Mouse (Mus musculus): ENCODE data around the gene Pcdh18. TPM values are rescaled to one million over a fixed set of nuclear protein-coding genes. Genes with fewer than 3 reads are reported as not detected.
A peak's percentile ranks its signal among the peaks of the same experiment; 100 is the strongest.

Gene Pcdh18
- total RNA-seq (2021), result 1 to 10 TPM; 1.8 to 3.2 TPM
- long read RNA-seq, experiment 1, partial matches to known transcripts, result 0 of 1 reads
- long read RNA-seq, experiment 1, other reads (novel, unspliced or antisense), result 1 of 1 reads
- long read RNA-seq, experiment 2, partial matches to known transcripts, result 1 of 1 reads
- long read RNA-seq, experiment 2, other reads (novel, unspliced or antisense), result 0 of 1 reads

DNA sequence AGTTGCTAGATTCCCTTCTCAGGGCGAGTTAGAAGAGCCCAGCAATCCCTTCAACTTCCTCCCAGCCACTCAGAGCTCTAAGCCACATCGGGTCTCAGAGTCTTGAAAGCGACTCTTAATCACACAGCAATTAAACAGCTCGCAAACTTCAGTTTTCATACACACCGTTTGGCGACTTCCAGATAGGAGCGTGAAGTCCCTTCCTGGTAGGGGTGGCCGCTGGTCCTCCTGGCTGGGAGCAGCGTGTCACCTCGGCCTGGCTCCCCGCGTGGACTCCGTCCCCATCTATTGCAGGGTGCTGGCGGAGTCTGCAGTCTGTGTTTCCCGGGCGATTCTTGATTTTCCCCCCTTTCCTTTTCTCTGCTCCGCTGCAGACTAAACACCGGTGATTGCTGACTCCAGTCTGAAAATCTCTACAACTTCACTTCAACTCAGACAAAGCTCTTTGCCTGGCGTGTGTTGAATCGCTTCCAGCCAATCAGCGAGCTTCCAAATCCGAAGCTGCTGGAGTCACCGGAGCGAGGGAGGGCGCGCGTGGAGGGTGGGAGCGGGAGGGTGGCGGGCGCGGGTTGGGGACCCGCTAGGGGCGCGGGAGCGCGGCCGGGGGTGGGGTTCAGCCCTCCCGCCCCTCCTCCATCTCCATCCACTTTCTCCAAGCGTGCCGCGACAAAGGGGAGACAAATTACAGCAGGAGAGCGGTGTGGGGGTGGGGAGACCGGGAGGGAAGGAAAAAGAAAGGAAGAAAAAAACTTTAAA lies at the start of gene Pcdh18:
Gene Pcdh18 (minus strand): TSS at position 456 of the 756 bp plus-strand sequence.
- intact Hi-C loops (cut with DNase I), result no loop called here
- peak; percentile 71 to 84 for DNase-seq

DNA sequence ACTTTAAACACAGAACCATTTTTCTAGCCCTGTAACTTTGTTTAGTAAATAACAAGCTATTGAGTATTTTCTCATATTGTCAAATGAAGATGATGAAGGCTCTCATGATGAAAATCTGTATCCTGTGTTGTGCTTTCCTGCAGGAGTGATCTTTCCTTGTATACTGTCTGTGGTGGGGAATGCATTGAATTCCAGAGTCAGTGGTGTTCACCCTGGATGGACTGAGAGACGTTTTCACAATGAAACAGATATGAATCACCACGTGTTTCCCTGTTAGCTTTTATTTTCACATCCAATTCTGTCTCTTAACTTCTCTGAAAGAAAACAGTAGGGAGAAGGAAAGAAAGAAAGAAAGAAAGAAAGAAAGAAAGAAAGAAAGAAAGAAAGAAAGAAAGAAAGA lies 49.7 kb upstream of the Pcdh18 start:
- intact Hi-C loops (cut with DNase I), result no loop called here
- no peak for DNase-seq

DNA sequence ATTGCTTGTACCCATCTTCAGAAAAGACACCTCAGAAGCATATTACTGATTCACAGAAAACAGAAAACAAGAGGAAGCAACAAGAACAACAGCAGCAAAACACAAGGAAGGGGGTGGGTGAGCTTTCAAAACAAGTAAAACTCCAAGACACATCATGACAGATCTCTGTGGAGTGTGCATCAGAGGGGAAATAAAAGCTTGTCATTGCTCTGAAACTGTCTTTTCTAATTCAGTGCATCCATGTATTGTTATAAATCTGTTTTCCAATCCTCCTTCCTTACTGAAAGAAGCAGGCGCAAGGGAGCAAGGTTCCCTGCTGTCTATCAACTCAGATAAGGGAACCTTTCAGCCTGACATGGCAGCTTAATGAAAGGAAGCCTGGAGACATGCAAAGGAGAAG lies 48.4 kb upstream of the Pcdh18 start:
- intact Hi-C loops (cut with DNase I), result no loop called here

DNA sequence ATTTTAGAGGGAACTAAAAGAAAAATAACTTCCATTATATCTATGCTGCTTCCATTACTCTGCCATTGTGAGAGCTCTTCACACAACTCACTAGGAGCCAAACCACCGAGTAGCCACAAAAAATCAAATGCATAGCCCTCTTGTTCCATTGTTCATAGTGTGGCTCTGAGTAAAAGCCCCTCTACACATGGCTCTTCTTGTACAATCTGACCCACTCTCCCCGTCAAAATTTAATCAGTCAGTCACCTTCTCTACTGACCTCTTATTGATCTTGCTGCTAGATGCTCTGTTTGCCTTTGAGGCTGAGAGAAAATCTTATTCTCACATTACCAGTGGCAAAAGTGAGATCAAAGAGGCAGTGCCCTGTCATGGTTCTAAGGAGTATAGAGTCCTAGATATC lies 31.2 kb upstream of the Pcdh18 start:
- DNase-seq, result no peak
- intact Hi-C loops (cut with DNase I), result no loop called here

More for the DNA sequence above, 48.4 kb upstream of the Pcdh18 start:
- no peak for DNase-seq

DNA sequence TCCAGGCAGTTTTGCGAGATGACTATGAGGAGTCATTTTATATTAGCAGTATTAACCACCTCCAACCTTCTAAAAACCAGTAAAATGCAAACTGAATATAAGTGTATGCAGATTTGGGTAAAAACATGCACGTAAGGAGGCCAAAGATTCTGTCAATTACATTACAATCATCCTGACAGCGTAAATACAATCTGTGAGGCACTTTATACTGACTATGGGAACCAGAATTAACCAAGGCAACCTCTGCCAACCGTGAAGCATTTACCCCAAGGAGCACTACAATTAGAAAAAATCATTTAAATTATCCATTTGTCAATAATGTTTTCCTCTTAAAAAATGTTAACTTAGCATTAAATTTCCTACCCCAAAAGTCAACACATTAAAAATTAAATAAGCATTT lies 30.6 kb upstream of the Pcdh18 start:
- DNase-seq, result no peak
- intact Hi-C loops (cut with DNase I), result no loop called here

DNA sequence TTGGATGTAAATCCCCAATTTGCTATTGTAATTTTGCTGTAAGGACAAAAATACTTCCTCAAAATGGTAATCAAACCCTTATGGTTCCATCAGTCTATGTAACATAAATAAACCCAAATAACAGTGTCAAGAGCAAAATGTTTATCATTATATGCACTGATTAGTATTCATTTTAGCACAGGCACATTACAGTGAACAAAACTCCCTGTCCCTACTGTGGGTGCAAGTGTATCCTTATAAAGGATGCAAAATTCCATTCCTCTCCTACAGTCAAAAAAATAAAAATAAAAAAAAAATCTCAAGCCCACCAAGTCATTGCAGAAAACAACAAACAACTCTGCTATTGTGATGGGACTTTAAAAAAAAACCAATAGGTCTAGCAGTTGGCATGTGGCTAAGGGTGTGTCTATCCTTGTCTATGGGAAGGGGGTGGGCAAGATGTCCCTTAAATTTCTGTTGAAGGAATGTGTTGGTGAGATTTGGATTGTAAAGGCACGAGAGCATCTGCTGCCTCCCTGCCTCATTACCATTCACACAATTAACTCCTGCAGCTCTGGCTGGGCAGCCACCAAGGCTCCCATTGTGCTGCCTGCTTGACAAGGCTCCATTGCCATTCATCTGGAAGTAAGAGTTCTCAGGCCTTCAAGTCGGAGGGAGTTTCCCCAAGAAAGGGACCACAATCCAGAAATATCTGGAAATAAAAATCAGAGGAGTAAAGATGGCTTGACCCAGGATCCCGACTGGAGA lies 12.0 kb upstream of the Pcdh18 start:
- DNase-seq, result no peak
- intact Hi-C loops (cut with DNase I), result no loop called here

DNA sequence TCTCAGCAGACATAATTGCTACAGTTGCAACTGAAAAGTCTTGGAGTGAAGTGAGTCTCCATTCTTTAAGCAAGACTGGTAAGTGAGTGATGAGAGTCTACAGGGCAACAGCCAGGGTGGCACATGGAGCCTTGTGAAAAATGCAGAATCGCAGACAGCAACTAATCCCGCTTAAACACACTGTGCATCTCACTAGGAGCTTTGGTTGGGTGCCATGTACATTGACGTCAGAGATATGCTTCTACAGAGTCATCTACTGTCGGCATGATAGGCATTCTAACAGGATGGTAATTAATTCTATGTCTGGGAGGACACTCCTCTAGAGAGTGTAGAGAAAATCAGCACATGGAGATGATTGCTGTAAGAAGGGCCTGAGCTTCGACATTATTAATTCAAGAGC lies 5.6 kb upstream of the Pcdh18 start:
- intact Hi-C loops (cut with DNase I), result no loop called here
- no peak for DNase-seq

DNA sequence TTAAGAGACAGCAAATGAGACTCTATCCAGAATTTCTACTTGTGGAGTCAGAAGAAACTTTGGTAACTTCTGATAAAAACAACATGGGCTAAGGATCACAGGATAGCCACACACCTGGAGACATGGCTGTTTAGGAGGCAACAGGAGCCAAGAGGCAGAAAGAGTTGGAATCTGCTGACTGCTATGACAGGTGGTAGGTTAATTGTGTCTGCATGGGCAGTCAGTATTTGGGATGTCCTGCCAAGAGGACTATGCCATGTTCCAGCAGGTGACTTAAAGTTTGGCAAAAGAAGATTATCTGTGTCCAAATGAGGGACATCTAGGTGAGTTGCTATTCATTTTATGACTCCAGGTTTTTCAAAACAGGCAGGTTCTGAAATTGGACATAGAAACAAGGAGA lies 4.8 kb upstream of the Pcdh18 start:
- no peak for DNase-seq
- intact Hi-C loops (cut with DNase I), result no loop called here

DNA sequence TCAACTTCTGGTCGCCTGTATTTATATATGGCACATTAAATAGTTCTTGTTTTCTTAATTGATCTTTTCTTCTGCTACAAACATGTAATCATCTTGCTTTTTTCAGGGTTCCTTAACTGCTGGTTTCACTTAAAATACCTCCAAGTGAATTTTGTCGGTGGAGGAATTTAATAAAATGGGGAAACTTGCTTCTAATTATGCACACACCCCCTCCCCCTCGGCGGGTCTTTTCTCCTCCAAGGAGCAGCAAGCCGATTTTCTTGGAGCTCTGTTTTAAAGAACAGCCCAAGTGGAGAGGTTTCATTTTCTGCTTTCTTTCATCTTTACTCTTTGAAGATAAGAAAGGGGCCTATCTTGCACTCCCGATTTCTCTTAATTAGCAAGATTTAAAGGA lies 498 bp upstream of the Pcdh18 start:
- no peak for DNase-seq

DNA sequence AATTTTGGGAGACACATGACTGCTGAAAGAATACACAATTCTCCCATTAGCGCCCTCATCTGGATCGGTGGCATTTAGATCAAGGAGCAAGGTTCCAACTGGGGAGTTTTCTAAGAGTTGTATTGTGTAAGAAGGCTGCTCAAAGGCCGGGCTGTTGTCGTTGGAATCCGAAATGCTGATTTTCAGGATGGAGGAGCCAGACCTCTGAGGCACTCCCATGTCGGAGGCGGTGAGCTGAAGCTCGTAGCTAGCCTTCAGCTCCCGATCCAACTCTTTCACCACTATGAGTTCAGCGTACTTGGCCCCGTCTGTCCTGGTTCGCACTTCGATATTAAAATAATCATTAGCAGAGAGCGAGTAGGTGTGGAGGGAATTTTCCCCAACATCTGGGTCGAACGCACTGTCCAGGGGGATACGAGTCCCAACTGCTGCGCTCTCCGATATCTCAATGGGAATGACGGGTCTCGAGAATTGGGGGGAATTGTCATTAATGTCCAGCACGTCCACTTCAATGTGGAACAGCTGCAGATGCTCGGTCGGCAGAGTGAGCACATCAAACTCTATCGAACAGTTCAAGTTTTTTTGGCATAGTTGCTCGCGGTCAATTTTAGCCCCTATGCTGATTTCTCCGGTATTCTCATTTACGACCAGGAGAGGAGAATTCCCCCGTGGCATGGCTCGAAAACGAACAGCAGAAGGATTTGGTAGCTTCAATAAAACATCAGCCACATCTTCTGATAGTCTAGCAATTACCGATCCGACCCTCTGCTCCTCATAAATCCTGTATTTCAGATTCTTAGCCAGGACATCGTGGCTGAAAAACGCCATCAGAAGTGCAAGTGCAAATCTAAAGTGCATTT lies 909 bp downstream of the Pcdh18 start:
- peak; percentile 23 to 43 for DNase-seq
- intact Hi-C loops (cut with DNase I), result no loop called here

More for the DNA sequence above, 498 bp upstream of the Pcdh18 start:
- intact Hi-C loops (cut with DNase I), result no loop called here

DNA sequence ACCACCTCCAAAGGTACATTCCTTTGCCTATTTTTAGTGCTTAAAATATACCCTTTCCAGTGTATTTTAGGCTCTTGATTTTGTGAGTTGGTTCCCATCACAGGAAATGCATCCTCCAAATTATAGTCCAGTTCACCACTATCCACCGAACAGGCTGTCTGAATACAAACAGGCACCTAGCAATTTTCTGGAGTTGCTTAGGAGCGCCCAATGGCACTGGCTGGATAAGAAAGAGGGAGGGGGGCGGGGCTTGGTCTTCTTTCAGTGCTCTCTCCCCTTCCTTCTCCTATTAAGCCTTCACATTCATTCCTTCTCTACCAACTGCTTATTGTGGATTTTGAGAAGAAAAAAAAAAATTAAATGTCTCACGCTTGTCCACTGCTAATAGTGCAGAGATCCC lies 4.4 kb downstream of the Pcdh18 start:
- intact Hi-C loops (cut with DNase I), result no loop called here

DNA sequence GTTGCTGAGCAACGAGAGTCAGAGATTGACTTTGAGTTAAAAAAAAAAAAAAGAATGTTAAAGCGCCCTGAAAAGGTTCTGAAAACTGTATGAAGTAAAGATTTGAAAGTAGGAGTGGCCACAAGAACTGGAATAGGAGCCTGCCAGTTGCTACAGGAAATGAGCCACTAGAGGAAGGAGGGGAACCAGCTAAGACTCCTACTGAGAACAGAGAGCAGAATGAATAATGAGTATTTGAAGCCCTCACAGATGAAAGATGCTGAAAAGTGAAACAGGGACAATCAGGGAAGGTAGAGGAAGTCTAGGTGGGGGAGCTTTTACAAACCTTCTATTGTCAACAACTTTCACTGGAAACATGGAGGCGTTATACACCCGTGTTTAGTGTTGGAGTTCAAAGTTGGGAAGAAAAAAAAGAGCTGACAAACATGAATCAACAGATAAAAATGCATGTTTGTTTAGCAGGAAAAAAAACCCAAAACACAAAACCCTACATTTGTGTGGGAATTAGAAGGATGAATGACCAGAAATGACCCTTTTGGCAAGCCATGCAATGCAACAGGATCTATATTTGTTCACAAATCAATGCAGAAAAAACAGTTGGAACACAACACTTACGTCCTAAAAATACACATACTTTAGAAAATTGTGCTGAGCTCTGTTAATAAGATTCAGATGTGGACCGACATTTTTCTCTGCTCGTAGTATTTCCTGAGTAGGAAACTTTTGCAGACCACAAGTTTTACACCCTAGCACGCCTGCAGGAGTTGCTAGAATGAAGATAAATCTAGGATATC lies 7.4 kb downstream of the Pcdh18 start:
- intact Hi-C loops (cut with DNase I), result no loop called here
- no peak for DNase-seq

More for the DNA sequence above, 4.4 kb downstream of the Pcdh18 start:
- no peak for DNase-seq

DNA sequence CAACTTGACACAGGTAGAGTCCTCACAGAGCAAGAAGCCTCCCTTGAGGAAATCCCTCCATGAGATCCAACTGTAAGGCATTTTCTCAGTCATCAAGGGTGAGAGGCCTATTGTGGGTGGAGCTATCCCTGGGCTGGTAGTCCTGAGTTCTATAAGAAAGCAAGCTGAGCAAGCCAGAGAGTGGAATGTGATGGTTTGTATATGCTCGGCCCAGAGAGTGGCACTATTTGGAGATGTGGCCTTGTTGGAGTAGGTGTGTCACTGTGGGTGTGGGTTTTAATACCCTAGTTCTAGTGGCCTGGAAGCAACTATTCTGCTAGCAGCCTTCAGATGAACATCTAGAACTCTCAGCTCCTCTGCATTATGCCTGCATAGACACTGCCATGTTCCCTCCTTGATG lies 9.1 kb downstream of the Pcdh18 start:
- DNase-seq, result no peak
- intact Hi-C loops (cut with DNase I), result no loop called here

DNA sequence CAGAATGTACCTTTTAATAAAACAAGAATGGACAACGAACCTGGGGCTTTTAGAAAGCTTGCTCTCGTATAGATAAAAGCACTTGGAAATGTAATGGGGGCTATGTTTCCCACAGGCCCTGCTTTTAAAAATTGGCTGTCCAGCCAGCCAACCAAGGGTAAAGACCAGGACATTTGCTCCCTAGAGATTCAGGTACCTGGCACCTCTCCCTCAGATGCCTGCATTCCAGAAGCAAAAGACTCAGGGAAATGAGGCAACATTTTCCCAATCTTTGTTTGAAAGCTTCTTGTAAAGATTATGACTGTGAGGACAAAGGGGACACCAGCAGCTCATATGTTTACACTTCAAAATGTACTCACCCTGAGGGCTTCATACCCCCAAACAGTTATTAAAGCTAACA lies 18.1 kb downstream of the Pcdh18 start:
- intact Hi-C loops (cut with DNase I), result no loop called here
- DNase-seq, result no peak

DNA sequence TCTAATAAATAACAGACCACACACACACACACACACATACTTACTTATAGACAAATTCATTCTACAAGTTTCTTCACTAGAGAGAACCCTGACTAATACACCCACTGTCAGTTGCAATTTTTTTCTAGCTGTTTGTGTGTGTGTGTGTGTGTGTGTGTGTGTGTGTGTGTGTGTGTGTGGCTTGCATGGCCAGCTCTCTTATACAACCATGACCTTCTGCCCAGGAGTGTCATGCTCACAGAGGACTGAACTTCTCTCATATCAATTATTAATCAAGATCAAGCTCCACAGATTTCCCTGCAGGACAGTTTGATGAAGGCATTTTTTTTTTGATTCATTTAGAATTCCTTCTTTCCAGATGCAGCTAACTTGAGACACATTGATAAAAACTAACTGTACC lies 18.6 kb downstream of the Pcdh18 start:
- DNase-seq, result no peak
- intact Hi-C loops (cut with DNase I), result no loop called here

DNA sequence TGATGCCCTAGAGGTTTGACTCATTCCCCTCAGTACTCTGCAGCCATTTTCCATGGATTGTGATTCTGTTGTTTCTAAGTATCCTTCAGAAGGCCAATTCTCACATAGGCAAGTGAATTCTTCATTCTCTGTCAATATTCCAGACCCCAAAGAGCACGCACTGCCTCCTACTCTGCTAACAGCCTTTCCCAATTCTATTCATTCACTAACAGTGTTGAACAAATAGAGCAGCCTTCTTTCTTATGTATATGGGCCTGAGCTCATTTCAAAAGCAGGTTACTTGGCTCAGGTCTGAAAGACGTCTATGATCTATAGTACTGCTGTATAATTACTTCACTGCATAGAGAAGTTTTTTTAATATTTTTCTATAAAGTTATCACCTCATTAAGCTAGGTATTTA lies 50.6 kb downstream of the Pcdh18 start:
- intact Hi-C loops (cut with DNase I), result no loop called here
- no peak for DNase-seq

DNA sequence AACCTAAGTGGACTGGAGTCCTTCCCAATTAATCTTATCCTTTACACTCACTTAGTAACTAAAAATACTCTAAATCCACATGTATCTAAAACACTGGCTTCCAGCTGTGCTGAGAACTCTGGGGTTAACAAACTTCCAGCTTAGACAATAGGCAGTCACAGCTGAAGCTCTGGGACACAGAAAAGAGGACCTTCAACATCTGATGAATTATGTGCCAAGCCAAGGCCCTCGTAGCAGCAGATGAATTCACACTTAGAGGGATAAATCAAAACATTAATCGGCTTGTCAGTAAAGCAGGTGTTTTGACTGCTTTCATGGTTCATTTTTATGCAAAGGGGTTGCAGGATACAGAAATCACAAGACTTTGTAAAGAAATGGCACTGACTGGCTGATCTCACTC lies 57.2 kb downstream of the Pcdh18 start:
- intact Hi-C loops (cut with DNase I), result no loop called here
- DNase-seq, result no peak

Data from gastrocnemius, postnatal 36 days (tissue).